Mouse (Mus musculus): Measurements from ENCODE around the gene Foxp1.

- TF ChIP-seq E2F4 (IDR thresholded peaks at IDR 0.05; ENCODE audit: insufficient read depth) (no peak), POLR2A (IDR thresholded peaks at IDR 0.05; ENCODE audit: insufficient read length, low read depth) (no peak), USF1 (IDR thresholded peaks at IDR 0.05; ENCODE audit: low read depth) (no peak), MAX (IDR thresholded peaks at IDR 0.05; ENCODE audit: low read depth) (no peak), MYOD1 (IDR thresholded peaks at IDR 0.05; ENCODE audit: control insufficient read depth in 1 of 3, insufficient read length in 2 of 3, low read depth in 2 of 3) (no peak), REST (IDR thresholded peaks at IDR 0.05; ENCODE audit: insufficient read depth, insufficient read length) (no peak), POLR2AphosphoS2 (IDR thresholded peaks at IDR 0.05; ENCODE audit: insufficient read length, low read depth) (no peak), TCF12 (IDR thresholded peaks at IDR 0.05; ENCODE audit: insufficient read depth, poor library complexity, severe bottlenecking) (no peak), TCF3 (IDR thresholded peaks at IDR 0.05; ENCODE audit: insufficient read length, low read depth) (no peak)
Observed at GRCm38 (mm10) chr6:99347836-99348235, 174.7 kb downstream of the Foxp1 start.
